Mouse (Mus musculus): ENCODE measurements around the gene Trp53bp1.

- TF ChIP-seq CTCF (conservative IDR thresholded peaks at IDR 0.05; ENCODE audit: low read length) (no peak), NANOG (IDR thresholded peaks at IDR 0.05; ENCODE audit: borderline replicate concordance, low read length) (no peak), POU5F1 (IDR thresholded peaks at IDR 0.05; ENCODE audit: borderline replicate concordance, low read length) (no peak)
These were observed 35.6 kb downstream of the Trp53bp1 start for GRCm38 (mm10) chr2:121235460-121236072.

Measured in E14TG2a.4 (cell line).